Mouse (Mus musculus): ENCODE measurements around the gene Kdm2b. TPM values are rescaled to one million over a fixed set of nuclear protein-coding genes. Genes with fewer than 3 reads are reported as not detected.

The Kdm2b gene
- polyA plus RNA-seq, 1 experiment from 2014 or later, result 62.5 TPM

GRCm38 (mm10) chr5:122849521-122850318 lies 139.9 kb downstream of the Kdm2b start, which contains the start of gene Rnf34:
TSS of gene Rnf34 (plus strand) at chr5:122850048.
- peak within 1 kb of the TSS; percentile 94 for H3K27ac ChIP-seq
- peaks cover 7% of the 10 kb centered on the region; the same call in 1 of the 2 replicates for H3K4me1 ChIP-seq (replicated peaks; ENCODE audit: insufficient read depth, low read length)
- peak within 1 kb of the TSS; percentile 92 for H3K9ac ChIP-seq (ENCODE audit: low read depth, low read length)
- WGBS, result under 1% methylated on average over 61 of the region's 61 CpGs
- no peaks in the 10 kb centered on the region for H3K9me3 ChIP-seq (replicated peaks; ENCODE audit: low read length)
- peak within 1 kb of the TSS; percentile 91 for H3K4me3 ChIP-seq (replicated peaks; ENCODE audit: low read depth, low read length)
- no peaks in the 10 kb centered on the region for H3K36me3 ChIP-seq (ENCODE audit: insufficient read depth, low read length)
- peak; percentile 99 for ATAC-seq (replicated peaks; ENCODE audit: low FRiP score, low read depth)
- no peaks in the 10 kb centered on the region for H3K27me3 ChIP-seq (ENCODE audit: insufficient read depth, low read length)
- peak; percentile 100 for DNase-seq (ENCODE audit: low spot score)
- TF ChIP-seq CTCF (IDR thresholded peaks at IDR 0.05; ENCODE audit: low read depth), result no peak
- H3K4me2 ChIP-seq (ENCODE audit: low read length), result peak within 1 kb of the TSS; percentile 93

DNA sequence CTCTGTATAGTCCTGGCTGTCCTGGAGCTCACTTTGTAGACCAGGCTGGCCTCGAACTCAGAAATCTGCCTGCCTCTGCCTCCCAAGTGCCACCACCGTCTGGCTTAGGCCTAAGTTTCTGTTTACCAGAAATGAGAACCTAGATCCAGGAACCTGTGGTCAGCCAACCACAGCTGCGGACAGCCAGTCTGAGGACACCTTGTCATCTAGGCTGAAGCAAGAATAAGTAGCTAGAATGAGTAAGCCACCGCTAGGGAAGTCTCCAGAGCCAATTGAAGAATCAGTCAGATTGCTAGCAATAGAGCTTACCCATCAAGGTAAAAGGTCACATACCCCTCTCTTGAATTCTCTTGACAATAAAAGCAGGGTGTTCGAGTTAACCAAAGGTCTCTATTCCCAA lies 145.8 kb downstream of the Kdm2b start:
- no peak for DNase-seq (ENCODE audit: low spot score)
- H3K4me1 ChIP-seq (replicated peaks; ENCODE audit: insufficient read depth, low read length), result no peaks in the 10 kb centered on the region
- WGBS, result 88% methylated on average over 5 of the region's 5 CpGs
- no peak overlapping the region for H3K27ac ChIP-seq
- H3K27me3 ChIP-seq (ENCODE audit: insufficient read depth, low read length), result no peaks in the 10 kb centered on the region
- no peak for ATAC-seq (replicated peaks; ENCODE audit: low FRiP score, low read depth)
- no peaks in the 10 kb centered on the region for H3K36me3 ChIP-seq (ENCODE audit: insufficient read depth, low read length)
- no peak for TF ChIP-seq CTCF (IDR thresholded peaks at IDR 0.05; ENCODE audit: low read depth)
- H3K4me2 ChIP-seq (ENCODE audit: low read length), result no peak overlapping the region
- H3K9ac ChIP-seq (ENCODE audit: low read depth, low read length), result no peak overlapping the region
- no peak overlapping the region for H3K4me3 ChIP-seq (replicated peaks; ENCODE audit: low read depth, low read length)
- no peaks in the 10 kb centered on the region for H3K9me3 ChIP-seq (replicated peaks; ENCODE audit: low read length)

- TF ChIP-seq CTCF (IDR thresholded peaks at IDR 0.05; ENCODE audit: low read depth), result no peak
- no peak for DNase-seq (ENCODE audit: low spot score)
- no peak for ATAC-seq (replicated peaks; ENCODE audit: low FRiP score, low read depth)
- H3K27me3 ChIP-seq (ENCODE audit: insufficient read depth, low read length), result no peaks in the 10 kb centered on the region
- no peaks in the 10 kb centered on the region for H3K9me3 ChIP-seq (replicated peaks; ENCODE audit: low read length)
- H3K27ac ChIP-seq, result no peak overlapping the region
- H3K36me3 ChIP-seq (ENCODE audit: insufficient read depth, low read length), result no peaks in the 10 kb centered on the region
- no peak overlapping the region for H3K4me3 ChIP-seq (replicated peaks; ENCODE audit: low read depth, low read length)
- H3K4me2 ChIP-seq (ENCODE audit: low read length), result no peak overlapping the region
- 95% methylated on average over 2 of the region's 2 CpGs for WGBS
- H3K4me1 ChIP-seq (replicated peaks; ENCODE audit: insufficient read depth, low read length), result no peaks in the 10 kb centered on the region
- H3K9ac ChIP-seq (ENCODE audit: low read depth, low read length), result no peak overlapping the region
Observed at GRCm38 (mm10) chr5:122841126-122841525, 148.5 kb downstream of the Kdm2b start.

DNA sequence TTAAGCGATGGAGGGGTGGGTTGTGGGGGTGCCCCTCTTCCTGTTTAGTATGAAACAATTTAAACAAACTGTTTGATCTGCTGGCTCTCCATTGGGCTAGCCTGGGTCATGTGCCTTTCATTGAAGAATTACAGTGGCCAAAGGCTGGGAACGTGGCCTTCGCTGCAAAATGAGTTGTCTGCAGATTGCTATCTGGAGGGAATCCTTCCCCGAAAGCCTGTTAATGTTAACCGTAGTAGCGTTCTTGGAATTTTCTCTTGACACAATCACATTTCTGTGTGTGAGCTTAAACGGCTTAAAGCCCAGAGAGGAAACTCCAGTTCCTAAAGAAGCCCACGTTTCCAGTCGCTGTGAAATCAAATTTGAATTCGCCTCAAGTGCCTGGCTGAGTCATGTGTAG lies 156.6 kb downstream of the Kdm2b start:
- H3K4me2 ChIP-seq (ENCODE audit: low read length), result no peak overlapping the region
- H3K27me3 ChIP-seq (ENCODE audit: insufficient read depth, low read length), result no peaks in the 10 kb centered on the region
- no peak for ATAC-seq (replicated peaks; ENCODE audit: low FRiP score, low read depth)
- H3K9me3 ChIP-seq (replicated peaks; ENCODE audit: low read length), result no peaks in the 10 kb centered on the region
- H3K36me3 ChIP-seq (ENCODE audit: insufficient read depth, low read length), result no peaks in the 10 kb centered on the region
- no peaks in the 10 kb centered on the region for H3K4me1 ChIP-seq (replicated peaks; ENCODE audit: insufficient read depth, low read length)
- no peak for TF ChIP-seq CTCF (IDR thresholded peaks at IDR 0.05; ENCODE audit: low read depth)
- WGBS, result 79% methylated on average over 10 of the region's 10 CpGs
- no peak for DNase-seq (ENCODE audit: low spot score)
- no peak overlapping the region for H3K9ac ChIP-seq (ENCODE audit: low read depth, low read length)
- no peak overlapping the region for H3K27ac ChIP-seq
- H3K4me3 ChIP-seq (replicated peaks; ENCODE audit: low read depth, low read length), result no peak overlapping the region

- WGBS, result 87% methylated on average over 10 of the region's 10 CpGs
- Histone ChIP-seq H3K4me3 (replicated peaks; ENCODE audit: low read depth, low read length) (no peak overlapping the region), H3K27me3 (ENCODE audit: insufficient read depth, low read length) (no peaks in the 10 kb centered on the region)
Observed at GRCm38 (mm10) chr5:122832536-122832935, 157.1 kb downstream of the Kdm2b start.

GRCm38 (mm10) chr5:122825099-122825498 lies 164.5 kb downstream of the Kdm2b start:
- WGBS, result 85% methylated on average over 8 of the region's 8 CpGs

More at GRCm38 (mm10) chr5:122832536-122832935, 157.1 kb downstream of the Kdm2b start:
- no peak overlapping the region for H3K9ac ChIP-seq (ENCODE audit: low read depth, low read length)
- DNase-seq (ENCODE audit: low spot score) (no peak), ATAC-seq (replicated peaks; ENCODE audit: low FRiP score, low read depth) (no peak)
- H3K4me2 ChIP-seq (ENCODE audit: low read length), result no peak overlapping the region
- no peak for TF ChIP-seq CTCF (IDR thresholded peaks at IDR 0.05; ENCODE audit: low read depth)
- no peaks in the 10 kb centered on the region for H3K36me3 ChIP-seq (ENCODE audit: insufficient read depth, low read length)
- no peaks in the 10 kb centered on the region for H3K9me3 ChIP-seq (replicated peaks; ENCODE audit: low read length)
- no peak overlapping the region for H3K27ac ChIP-seq
- H3K4me1 ChIP-seq (replicated peaks; ENCODE audit: insufficient read depth, low read length), result no peaks in the 10 kb centered on the region

More at GRCm38 (mm10) chr5:122825099-122825498, 164.5 kb downstream of the Kdm2b start:
- Histone ChIP-seq H3K9ac (ENCODE audit: low read depth, low read length) (no peak overlapping the region), H3K4me2 (ENCODE audit: low read length) (no peak overlapping the region), H3K9me3 (replicated peaks; ENCODE audit: low read length) (no peaks in the 10 kb centered on the region), H3K4me3 (replicated peaks; ENCODE audit: low read depth, low read length) (no peak overlapping the region), H3K27ac (no peak overlapping the region), H3K4me1 (replicated peaks; ENCODE audit: insufficient read depth, low read length) (no peaks in the 10 kb centered on the region; the same call in 1 of the 2 replicates), H3K36me3 (ENCODE audit: insufficient read depth, low read length) (no peaks in the 10 kb centered on the region), H3K27me3 (ENCODE audit: insufficient read depth, low read length) (no peaks in the 10 kb centered on the region)
- no peak for TF ChIP-seq CTCF (IDR thresholded peaks at IDR 0.05; ENCODE audit: low read depth)
- no peak for ATAC-seq (replicated peaks; ENCODE audit: low FRiP score, low read depth)
- no peak for DNase-seq (ENCODE audit: low spot score)
